Mouse (Mus musculus) brain, embryonic 14.5 days (tissue): ENCODE measurements around the gene Cyld. TPM values are rescaled to one million over a fixed set of nuclear protein-coding genes. Genes with fewer than 3 reads are reported as not detected.

ENCODE experiments used
- DNase-seq: peaks from one replicate; pipeline ENCODE4 v3.0.0-alpha.2; 2011; ENCODE audit warnings: low read depth
- CTCF ChIP-seq: fragments of 200-500 bp; IDR thresholded peaks from 2 replicates; pipeline ENCODE4 v1.5.1; 2012; ENCODE audit warnings: inconsistent platforms, mild to moderate bottlenecking, moderate library complexity, borderline replicate concordance; ENCODE audit not compliant: insufficient read depth, insufficient read length; ENCODE audit errors: extremely low read depth
- POLR2A ChIP-seq: fragments of 200-500 bp; IDR thresholded peaks from 2 replicates; pipeline ENCODE4 v1.6.1; 2012; ENCODE audit warnings: mild to moderate bottlenecking, inconsistent platforms, borderline replicate concordance; ENCODE audit not compliant: poor library complexity, insufficient read depth, insufficient read length, severe bottlenecking; ENCODE audit errors: extremely low read depth
- polyA plus RNA-seq: library from polyadenylated mRNA; depleted of rRNA; stranded (reverse); fragments of >200 nt; gene quantifications from 2 replicates; pipeline ENCODE4 v1.2.3, GENCODE M21; 2012

Gene Cyld
- polyA plus RNA-seq, 1 experiment: 12.7 TPM

DNA sequence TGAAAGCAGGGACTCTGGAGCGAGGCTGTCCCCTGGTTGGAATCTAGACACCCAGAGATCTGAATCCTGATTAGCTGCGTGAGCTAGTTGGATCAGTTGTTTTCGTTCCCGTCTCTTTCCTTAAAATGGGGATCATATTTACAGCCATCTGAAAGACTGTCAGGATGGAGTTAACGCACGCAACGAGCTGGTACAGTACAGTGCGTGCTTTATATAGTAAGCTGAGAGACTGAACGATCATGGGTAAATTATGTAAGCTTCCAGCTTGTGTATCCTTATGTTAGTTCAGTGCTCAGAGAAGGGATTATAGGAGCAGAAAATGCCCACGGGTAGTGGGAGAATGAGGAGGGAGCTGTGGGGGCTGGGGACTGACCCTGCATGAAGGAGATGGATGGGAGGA, 25.3 kb upstream of the Cyld start:
- no peak for DNase-seq
- no peak for TF ChIP-seq CTCF
- no peak for TF ChIP-seq POLR2A

DNA sequence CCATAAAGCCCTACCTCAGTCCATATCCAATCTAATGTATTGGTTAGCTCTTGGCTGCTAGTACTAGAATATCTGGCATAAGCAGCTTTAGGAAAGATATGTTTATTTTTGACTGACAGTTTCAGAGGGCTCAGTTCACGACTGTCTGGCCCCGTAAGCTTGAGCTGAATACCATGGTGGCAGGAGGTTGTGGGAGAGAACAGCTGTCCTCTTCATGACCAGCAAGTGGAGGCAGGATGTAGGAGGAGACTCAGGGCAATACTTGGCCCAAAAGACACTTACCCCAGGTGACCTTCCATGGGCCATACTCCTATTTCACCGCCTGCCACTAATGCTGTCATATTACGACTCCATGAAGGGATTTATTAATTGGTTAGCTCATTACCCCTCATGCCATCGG, 23.0 kb upstream of the Cyld start:
- no peak for DNase-seq
- no peak for TF ChIP-seq CTCF
- no peak for TF ChIP-seq POLR2A

DNA sequence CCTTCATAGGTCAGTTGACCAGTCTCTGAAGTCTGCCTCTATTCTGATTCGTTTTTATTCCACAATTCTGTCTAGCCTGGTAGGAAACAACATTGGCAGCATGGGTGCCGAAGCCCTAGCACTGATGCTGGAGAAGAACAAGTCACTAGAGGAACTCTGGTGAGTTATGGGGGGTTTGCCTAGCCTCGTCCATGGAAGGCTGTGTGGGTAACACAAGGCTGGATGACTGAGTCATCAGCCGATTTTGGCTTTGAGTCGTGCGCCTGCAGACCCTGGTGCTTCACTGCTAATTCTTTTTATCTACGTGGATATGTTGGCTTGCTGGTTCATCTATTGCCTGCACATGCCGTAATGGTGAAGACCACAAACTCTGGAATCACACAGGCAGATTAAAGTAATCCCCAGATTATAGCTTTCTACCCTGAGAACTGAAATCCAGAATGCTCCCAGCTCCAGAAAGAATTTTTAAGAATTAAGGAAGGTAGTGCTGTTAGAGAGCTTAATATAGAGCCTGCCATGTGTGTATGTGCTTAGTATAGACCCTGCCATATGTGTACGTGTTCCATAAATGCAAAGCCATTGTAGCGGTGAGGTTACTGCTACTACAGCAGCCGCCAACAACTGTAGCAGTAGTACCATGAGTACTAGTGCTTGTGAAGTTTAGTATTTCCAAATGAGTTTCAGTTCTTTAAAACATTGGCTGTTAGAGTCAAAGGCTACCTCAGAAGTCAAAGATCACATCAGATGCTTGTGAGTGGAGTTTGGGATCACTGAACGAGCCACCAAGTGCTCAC, 21.3 kb upstream of the Cyld start:
- no peak for TF ChIP-seq POLR2A
- no peak for TF ChIP-seq CTCF
- no peak for DNase-seq

DNA sequence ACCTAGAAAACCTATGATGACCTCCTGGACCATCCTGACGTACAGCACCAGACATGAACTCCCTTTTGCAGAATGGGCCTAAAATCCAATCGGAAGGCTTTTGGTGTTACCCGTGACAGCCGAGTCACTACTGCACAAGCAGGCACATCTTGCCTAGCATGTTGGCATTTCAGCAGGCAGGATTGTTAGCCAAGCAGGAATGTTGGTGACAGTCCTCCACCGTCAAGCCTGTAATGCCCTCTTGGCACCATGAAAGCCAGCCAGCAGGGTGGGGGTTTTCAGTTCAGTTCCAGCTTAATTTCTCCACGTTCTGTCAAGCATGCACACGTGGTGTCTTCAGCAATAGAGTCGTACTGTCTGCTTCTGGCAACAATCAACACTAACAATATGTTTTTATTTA, 19.8 kb upstream of the Cyld start:
- DNase-seq: peak; percentile 43
- no peak for TF ChIP-seq CTCF

DNA sequence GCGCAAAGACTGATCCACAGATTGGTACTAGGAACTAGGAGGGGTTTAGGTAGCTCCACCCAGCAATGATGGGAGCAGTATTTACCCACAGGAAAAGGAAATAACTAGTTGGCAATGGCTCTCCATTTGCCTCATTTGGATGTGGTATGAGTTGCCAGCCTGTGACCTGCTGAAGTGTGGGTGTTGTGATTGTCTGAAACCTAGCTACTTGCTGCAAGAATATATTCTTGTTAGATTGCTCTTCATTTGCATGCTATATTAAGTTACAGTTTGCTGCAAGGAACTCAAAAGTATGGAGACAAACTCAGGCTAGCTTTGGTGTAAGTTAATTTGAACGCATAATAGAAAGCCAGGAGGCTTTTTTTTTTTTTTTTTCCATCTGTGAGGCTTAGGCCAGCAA, 16.3 kb upstream of the Cyld start:
- TF ChIP-seq CTCF (no peak), POLR2A (no peak)
- no peak for DNase-seq

DNA sequence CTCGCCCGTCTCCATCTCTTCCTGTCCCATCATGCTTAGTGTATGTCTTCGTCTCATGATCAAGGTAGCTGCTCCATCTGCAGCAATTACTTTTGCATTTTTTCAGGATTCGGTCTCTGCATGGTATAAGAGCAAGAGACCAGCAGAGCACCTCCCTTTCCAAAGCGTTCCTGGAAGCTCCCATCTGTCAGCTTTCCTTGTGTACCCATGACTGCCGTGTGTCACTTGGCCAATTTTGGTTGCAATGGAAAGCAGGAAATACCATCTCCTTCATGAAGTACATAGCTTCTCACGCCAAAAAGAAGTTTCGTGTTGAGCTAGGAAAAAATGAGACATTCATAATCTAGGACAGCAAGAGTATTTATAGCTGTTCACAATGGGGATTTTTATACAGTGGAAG, 15.8 kb upstream of the Cyld start:
- no peak for DNase-seq
- TF ChIP-seq CTCF: no peak
- no peak for TF ChIP-seq POLR2A

DNA sequence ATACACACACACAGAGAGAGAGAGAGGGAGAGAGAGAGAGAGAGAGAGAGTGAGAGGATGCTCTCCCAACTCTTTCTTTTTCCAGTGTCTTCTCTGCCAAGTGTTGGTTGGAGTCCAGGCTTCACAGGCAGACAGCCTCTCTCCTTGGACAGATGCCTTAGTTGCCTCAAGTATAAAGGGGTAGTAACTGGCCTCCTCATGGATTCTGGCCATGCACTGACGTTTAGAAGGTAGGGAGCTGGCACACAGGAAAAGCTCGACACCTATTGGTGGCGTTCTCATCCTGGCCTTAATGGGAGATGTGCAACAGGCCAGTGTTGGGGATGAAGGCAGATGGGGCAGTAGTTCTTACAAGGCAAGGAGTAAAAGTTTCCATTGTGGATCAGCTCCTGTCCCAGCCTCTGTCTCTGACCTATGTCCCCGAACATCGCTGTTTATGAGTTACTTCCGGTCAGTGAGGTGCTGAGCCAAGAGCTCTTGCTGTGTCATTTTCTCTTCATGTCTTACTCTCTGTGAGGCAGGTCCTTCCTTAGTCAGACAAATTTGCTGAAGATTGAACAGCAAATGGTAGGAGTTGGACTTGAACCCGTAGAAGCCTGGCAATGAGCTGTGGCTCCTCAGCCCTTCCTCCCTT, 13.1 kb upstream of the Cyld start:
- TF ChIP-seq CTCF (no peak), POLR2A (no peak)
- peak; percentile 56 for DNase-seq

DNA sequence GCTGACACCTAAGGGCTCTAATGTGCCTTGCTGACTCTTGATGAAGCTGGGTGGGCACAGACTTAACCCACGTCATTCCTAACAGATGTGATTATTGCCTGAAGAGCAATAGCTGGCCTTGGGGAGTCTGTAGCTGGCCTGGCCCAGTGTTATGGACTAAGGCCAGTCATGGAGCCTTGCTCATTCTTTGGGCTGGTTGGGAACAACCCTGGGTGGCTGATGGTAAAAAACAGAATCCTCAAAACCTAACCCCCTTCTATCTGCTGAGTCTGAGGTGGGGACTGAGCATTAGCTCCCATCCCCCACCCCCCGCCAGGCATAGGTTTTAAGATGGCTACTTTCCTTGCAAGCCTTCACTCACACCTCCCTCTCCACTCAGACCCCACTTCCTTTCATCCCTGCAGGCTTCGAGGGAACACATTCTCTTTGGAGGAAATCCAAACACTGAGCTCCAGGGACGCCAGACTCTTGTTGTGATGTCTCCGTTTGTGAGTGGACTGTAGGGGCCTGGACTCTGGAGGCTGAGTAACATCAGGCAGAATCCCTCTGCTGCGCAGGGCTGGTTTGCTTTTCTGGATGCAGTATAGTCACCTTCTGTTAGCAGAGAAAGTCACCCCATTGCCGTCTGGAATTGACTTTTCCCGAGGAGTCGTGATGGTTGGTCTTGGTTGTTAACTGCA, 10.5 kb upstream of the Cyld start:
- DNase-seq: no peak
- TF ChIP-seq CTCF: no peak
- no peak for TF ChIP-seq POLR2A

DNA sequence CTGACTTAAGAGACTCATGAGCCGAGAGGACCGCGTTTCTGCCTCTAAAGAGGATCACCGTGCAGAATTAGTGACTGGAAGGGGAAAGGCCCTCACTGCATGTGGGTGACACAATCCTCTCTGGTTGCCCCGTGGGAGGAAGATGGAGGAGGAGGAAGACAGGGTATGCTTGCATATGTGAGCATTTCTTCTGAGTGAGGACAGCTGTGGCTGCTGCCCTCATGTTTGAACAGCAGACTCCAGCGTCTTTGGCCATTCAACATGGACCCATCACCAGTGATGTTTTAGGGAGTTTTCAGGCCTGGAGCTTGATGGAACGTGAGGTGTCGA, 10.0 kb upstream of the Cyld start:
- no peak for DNase-seq
- TF ChIP-seq CTCF (no peak), POLR2A (no peak)

DNA sequence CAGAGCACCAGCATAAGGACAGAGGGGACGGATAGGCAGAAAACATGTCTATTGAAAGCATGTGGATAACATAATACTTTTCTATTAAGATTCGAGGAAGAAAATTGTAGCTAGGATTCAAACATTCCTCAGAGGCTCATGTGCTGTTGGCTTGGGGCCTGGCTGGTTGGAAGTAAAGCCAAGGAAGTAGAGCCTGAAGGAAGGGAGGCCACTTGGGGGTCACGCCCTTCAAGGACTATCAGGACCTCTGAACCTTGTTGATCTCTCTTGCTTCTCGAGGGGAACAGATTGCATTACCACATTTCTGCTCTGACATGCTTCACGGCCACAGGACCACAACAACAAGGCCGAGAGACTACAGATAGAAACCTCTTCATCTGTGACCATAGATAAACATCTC, 7.7 kb upstream of the Cyld start:
- no peak for DNase-seq
- TF ChIP-seq POLR2A (no peak), CTCF (no peak)

DNA sequence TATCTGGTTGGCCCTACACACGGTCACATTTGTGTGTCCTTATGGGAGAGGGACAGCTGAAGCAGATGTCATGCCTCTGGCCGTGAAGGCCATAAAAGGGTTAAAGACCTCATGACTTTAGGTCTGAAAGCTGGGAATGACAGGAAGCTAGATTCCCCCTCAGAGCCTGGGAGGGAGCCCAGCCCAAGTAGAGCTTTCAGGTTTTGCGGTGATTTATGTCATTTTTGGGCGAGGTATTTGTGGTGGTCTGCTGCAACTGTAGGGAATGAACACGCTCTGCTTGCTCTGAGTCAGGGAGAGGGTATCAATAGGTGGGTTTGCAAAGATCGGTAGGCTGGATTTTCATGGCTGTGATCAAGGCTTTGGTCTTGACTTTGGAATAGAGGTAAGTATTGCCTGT, 6.9 kb upstream of the Cyld start:
- DNase-seq: no peak
- TF ChIP-seq CTCF (no peak), POLR2A (no peak)
